Mouse (Mus musculus) cerebellum, adult 2 months (tissue): ENCODE measurements around the gene Gm21981. TPM values are rescaled to one million over a fixed set of nuclear protein-coding genes. Genes with fewer than 3 reads are reported as not detected.

Experiments used
- DNase-seq, 2 experiments: peaks; one replicate each; pipeline ENCODE4 v3.0.0; 2021
- H3K27ac ChIP-seq: fragments of 200-500 bp; 2 replicates; pipeline ENCODE4 v1.5.1; 2012; ENCODE audit warnings: low read length, control low read depth, inconsistent platforms; ENCODE audit not compliant: insufficient read depth
- H3K27me3 ChIP-seq: fragments of 200-500 bp; 2 replicates; pipeline ENCODE4 v1.6.1; 2012; ENCODE audit warnings: inconsistent platforms, mild to moderate bottlenecking, low read length, moderate library complexity; ENCODE audit not compliant: control insufficient read depth, insufficient read depth
- H3K4me1 ChIP-seq: fragments of 200-500 bp; 2 replicates; pipeline ENCODE4 v1.6.1; 2011; ENCODE audit warnings: low read length; ENCODE audit not compliant: control insufficient read depth, insufficient read depth
- H3K4me3 ChIP-seq: fragments of 200-500 bp; replicated peaks from 2 replicates; pipeline ENCODE3; 2011; ENCODE audit warnings: mild to moderate bottlenecking, low read depth, low read length, control low read depth; ENCODE audit not compliant: insufficient read depth
- CTCF ChIP-seq: fragments of 200-500 bp; IDR thresholded peaks from 2 replicates; pipeline ENCODE4 v1.5.1; 2011; ENCODE audit warnings: low read depth, mild to moderate bottlenecking, control low read depth, low read length, moderate library complexity, borderline replicate concordance; ENCODE audit not compliant: insufficient read depth
- POLR2A ChIP-seq: fragments of 200-500 bp; IDR thresholded peaks from 2 replicates; pipeline ENCODE4 v1.6.1; 2011; ENCODE audit warnings: low read length, control low read depth, borderline replicate concordance; ENCODE audit not compliant: insufficient read depth
- WGBS: fragments of 180-500 bp; shearing (Covaris S2); methylation state at CpG from one replicate; pipeline ENCODE4 v1.1.7; 2018; 5-methylcytosine and 5-hydroxymethylcytosine counted together
- polyA plus RNA-seq: library from polyadenylated mRNA; depleted of rRNA; stranded (reverse); fragments of >200 nt; gene quantifications from 2 replicates; pipeline ENCODE4 v1.2.3, GENCODE M21; 2012

Gene Gm21981
- polyA plus RNA-seq, 1 experiment, result 6.6 TPM

GRCm38 (mm10) chr17:47735553-47736100 lies 41.4 kb upstream of the Gm21981 start:
- 81% methylated on average over 14 of the region's 14 CpGs for WGBS
- DNase-seq, result no peak

GRCm38 (mm10) chr17:47730633-47731575 lies 36.6 kb upstream of the Gm21981 start:
- no peaks in the 10 kb centered on the region for H3K27me3 ChIP-seq
- TF ChIP-seq CTCF, result no peak
- no peak for TF ChIP-seq POLR2A
- H3K4me1 ChIP-seq, result peaks cover 7% of the 10 kb centered on the region
- H3K4me3 ChIP-seq, result no peak overlapping the region
- no peak overlapping the region for H3K27ac ChIP-seq
- no peak for DNase-seq
- WGBS, result 52% methylated on average over 24 of the region's 24 CpGs

More at GRCm38 (mm10) chr17:47735553-47736100, 41.4 kb upstream of the Gm21981 start:
- H3K4me1 ChIP-seq, result peaks cover 12% of the 10 kb centered on the region
- TF ChIP-seq CTCF, result no peak
- no peak for TF ChIP-seq POLR2A
- H3K27me3 ChIP-seq, result no peaks in the 10 kb centered on the region
- H3K4me3 ChIP-seq, result no peak overlapping the region
- no peak overlapping the region for H3K27ac ChIP-seq

- 72% methylated on average over 11 of the region's 11 CpGs for WGBS
- Histone ChIP-seq H3K4me1 (peaks cover 7% of the 10 kb centered on the region), H3K27me3 (no peaks in the 10 kb centered on the region), H3K27ac (no peak within 1 kb of the TSS), H3K4me3 (no peak within 1 kb of the TSS)
- TF ChIP-seq POLR2A (no peak), CTCF (no peak)
- DNase-seq, result no peak
Measured at GRCm38 (mm10) chr17:47726566-47726965, 32.3 kb upstream of the Gm21981 start, which contains the start of gene Pgc. Gene Pgc (plus strand): TSS chr17:47726842.

GRCm38 (mm10) chr17:47721183-47721582 lies 26.9 kb upstream of the Gm21981 start:
- WGBS, result 77% methylated on average over 4 of the region's 4 CpGs
- no peak overlapping the region for H3K4me3 ChIP-seq
- H3K4me1 ChIP-seq, result no peaks in the 10 kb centered on the region; the same call in 1 of the 2 replicates
- no peak for DNase-seq
- no peak for TF ChIP-seq CTCF
- no peak for TF ChIP-seq POLR2A
- H3K27ac ChIP-seq, result no peak overlapping the region
- no peaks in the 10 kb centered on the region for H3K27me3 ChIP-seq

GRCm38 (mm10) chr17:47715037-47715436 lies 20.8 kb upstream of the Gm21981 start:
- H3K4me1 ChIP-seq, result no peaks in the 10 kb centered on the region
- no peak for DNase-seq
- no peak overlapping the region for H3K4me3 ChIP-seq
- H3K27ac ChIP-seq, result no peak overlapping the region
- 63% methylated on average over 3 of the region's 3 CpGs for WGBS
- no peak for TF ChIP-seq POLR2A
- no peak for TF ChIP-seq CTCF
- H3K27me3 ChIP-seq, result no peaks in the 10 kb centered on the region

- DNase-seq, result no peak
- no peak overlapping the region for H3K4me3 ChIP-seq
- no peak overlapping the region for H3K27ac ChIP-seq
- 52% methylated on average over 13 of the region's 22 CpGs for WGBS
- H3K4me1 ChIP-seq, result no peaks in the 10 kb centered on the region
- TF ChIP-seq POLR2A (no peak), CTCF (no peak)
- H3K27me3 ChIP-seq, result no peaks in the 10 kb centered on the region
Measured at GRCm38 (mm10) chr17:47712889-47713571, 18.8 kb upstream of the Gm21981 start.

GRCm38 (mm10) chr17:47711883-47712282 lies 17.6 kb upstream of the Gm21981 start:
- Histone ChIP-seq H3K4me1 (no peaks in the 10 kb centered on the region), H3K27ac (no peak overlapping the region), H3K4me3 (no peak overlapping the region), H3K27me3 (no peaks in the 10 kb centered on the region)
- DNase-seq, result no peak
- TF ChIP-seq CTCF (no peak), POLR2A (no peak)
- 69% methylated on average over 6 of the region's 6 CpGs for WGBS
